27 mouse cellular contexts compared by ENCODE assay signal in the genomic region with DNA sequence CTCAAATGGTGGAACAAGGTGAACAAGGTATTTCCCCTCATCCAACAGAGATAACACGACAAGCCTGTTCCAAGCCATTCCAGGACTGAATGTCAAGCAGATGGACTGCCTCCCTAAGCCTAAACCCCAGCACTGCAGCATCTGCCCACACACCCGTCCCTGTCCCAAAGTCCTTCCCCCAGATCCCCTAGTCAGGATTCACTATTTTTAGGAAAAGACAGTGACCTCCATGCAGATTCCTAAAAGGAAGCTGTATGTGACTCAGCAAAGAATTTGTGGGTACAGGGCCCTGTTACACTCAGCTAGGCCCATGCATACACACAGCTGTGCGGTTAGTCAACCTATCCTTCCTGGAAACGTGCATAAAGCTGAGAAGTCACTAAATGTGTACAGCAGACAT. TPM values are rescaled to one million over a fixed set of nuclear protein-coding genes. Genes with fewer than 3 reads are reported as not detected.
"Had no signal": no experiment of that assay in that cellular context is flagged by ENCODE, and none has a peak within 500 bp of the region (broad histone marks: within the 10 kb centered on the region; RNA-seq: fewer than 3 reads in every experiment).

No protein-coding gene starts in this region.

- H3K27ac ChIP-seq: kidney, embryonic 15.5 days; limb, embryonic 10.5 days; limb, embryonic 13.5 days; liver, embryonic 12.5 days; liver, embryonic 15.5 days; lung, embryonic 15.5 days; midbrain, embryonic 10.5 days; midbrain, embryonic 13.5 days; neural tube, embryonic 13.5 days; stomach, embryonic 15.5 days had no signal

- H3K4me3 ChIP-seq: kidney, embryonic 15.5 days; limb, embryonic 10.5 days; limb, embryonic 13.5 days; liver, embryonic 12.5 days; liver, embryonic 15.5 days; lung, embryonic 15.5 days; megakaryocyte, embryonic 14.5 days; midbrain, embryonic 10.5 days; midbrain, embryonic 13.5 days; myocyte; neural tube, embryonic 13.5 days; stomach, embryonic 15.5 days had no signal

- DNase-seq: kidney, adult 8-10 months; kidney, postnatal 10 days; kidney, postnatal 36 days; liver; lung, adult 18-20 months; lung, postnatal 10 days; lung, postnatal 36 days; right cerebral cortex, postnatal 14 days; spleen, adult 18-20 months; thymus, postnatal 25 days had no signal

- H3K4me1 ChIP-seq: kidney, embryonic 15.5 days; limb, embryonic 10.5 days; limb, embryonic 13.5 days; liver, embryonic 12.5 days; liver, embryonic 15.5 days; lung, embryonic 15.5 days; midbrain, embryonic 10.5 days; midbrain, embryonic 13.5 days; neural tube, embryonic 13.5 days; stomach, embryonic 15.5 days had no signal

RNA-seq across cellular contexts. Expression of a gene that starts 1.7 kb away (rescaled TPM):
- total RNA-seq: left cerebral cortex, postnatal 10 days; monocyte, adult 5-6 weeks; neutrophil, adult 5-6 weeks had no signal
- polyA plus RNA-seq: liver, embryonic 15.5 days had no signal

RNA-seq across cellular contexts. Expression of a gene that starts 18.7 kb away (rescaled TPM):
- total RNA-seq: monocyte, adult 5-6 weeks; neutrophil, adult 5-6 weeks had no signal
- polyA plus RNA-seq: intestine, embryonic 14.5 days; kidney, embryonic 15.5 days; limb, embryonic 10.5 days; liver, embryonic 12.5 days; lung, embryonic 15.5 days; midbrain, embryonic 10.5 days; thymus, postnatal 0 days had no signal
